Mouse (Mus musculus) heart, adult 2 months (tissue): Measurements from ENCODE around the gene Stard3nl.

Experiments
- CTCF ChIP-seq: fragments of 200-600 bp; IDR thresholded peaks from 2 replicates; pipeline ENCODE4 v1.8.1; 2022; ENCODE audit warnings: antibody characterized with exemption, mild to moderate bottlenecking, moderate library complexity
- POLR2A ChIP-seq: fragments of 200-500 bp; IDR thresholded peaks from 2 replicates; pipeline ENCODE4 v1.6.1; 2011; ENCODE audit warnings: mild to moderate bottlenecking, low read depth, low read length, control low read depth; ENCODE audit not compliant: insufficient read depth

DNA sequence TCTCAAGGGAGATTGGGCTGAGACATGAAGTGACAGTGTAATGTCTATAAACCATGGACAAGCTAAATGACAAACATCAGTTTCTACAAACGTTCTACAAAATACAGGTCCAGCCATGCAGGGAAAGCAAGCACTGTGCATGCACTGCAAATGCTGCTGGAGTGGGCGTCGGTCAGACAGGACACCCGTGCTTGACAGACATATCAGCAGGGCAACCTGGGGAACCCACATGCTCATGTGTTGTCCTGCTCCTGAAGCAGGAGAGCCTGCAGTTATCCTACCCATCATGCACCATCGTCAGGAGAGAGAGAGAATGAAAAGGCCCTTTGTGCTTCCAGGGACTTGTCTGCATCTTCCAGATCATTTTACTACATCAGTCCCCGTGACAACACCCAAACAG is 16.3 kb downstream of the Stard3nl start:
- TF ChIP-seq CTCF: no peak
- no peak for TF ChIP-seq POLR2A
